Mouse (Mus musculus): Measurements from ENCODE around the gene B4galnt2. TPM values are rescaled to one million over a fixed set of nuclear protein-coding genes. Genes with fewer than 3 reads are reported as not detected.

B4galnt2 gene
- polyA plus RNA-seq, 1 experiment from 2014 or later = 0.11 TPM

- 19% methylated on average over 7 of the region's 7 CpGs for WGBS
- Histone ChIP-seq H3K27ac (replicated peaks) (no peak overlapping the region), H3K4me1 (no peaks in the 10 kb centered on the region)
These were observed 38.4 kb downstream of the B4galnt2 start for GRCm38 (mm10) chr11:95876296-95876695.

GRCm38 (mm10) chr11:95875804-95876203 is 38.9 kb downstream of the B4galnt2 start:
- DNase-seq (ENCODE audit: low spot score) = no peak
- 26% methylated on average over 9 of the region's 9 CpGs for WGBS
- no peaks in the 10 kb centered on the region for H3K9me3 ChIP-seq (replicated peaks)
- 0 out of 2 replicates have a peak overlapping the region, but pooled peaks have one; percentile 11 for H3K4me3 ChIP-seq
- no peak overlapping the region for H3K27ac ChIP-seq (replicated peaks)
- no peaks in the 10 kb centered on the region for H3K36me3 ChIP-seq
- H3K4me1 ChIP-seq = no peaks in the 10 kb centered on the region
- no peaks in the 10 kb centered on the region for H3K27me3 ChIP-seq (ENCODE audit: low read depth, poor library complexity, severe bottlenecking)

More at GRCm38 (mm10) chr11:95876296-95876695, 38.4 kb downstream of the B4galnt2 start:
- no peaks in the 10 kb centered on the region for H3K36me3 ChIP-seq
- H3K27me3 ChIP-seq (ENCODE audit: low read depth, poor library complexity, severe bottlenecking) = peaks cover 2% of the 10 kb centered on the region
- H3K9me3 ChIP-seq (replicated peaks) = no peaks in the 10 kb centered on the region
- DNase-seq (ENCODE audit: low spot score) = peak; percentile 67
- 0 out of 2 replicates have a peak overlapping the region, but pooled peaks have one; percentile 11 for H3K4me3 ChIP-seq

DNA sequence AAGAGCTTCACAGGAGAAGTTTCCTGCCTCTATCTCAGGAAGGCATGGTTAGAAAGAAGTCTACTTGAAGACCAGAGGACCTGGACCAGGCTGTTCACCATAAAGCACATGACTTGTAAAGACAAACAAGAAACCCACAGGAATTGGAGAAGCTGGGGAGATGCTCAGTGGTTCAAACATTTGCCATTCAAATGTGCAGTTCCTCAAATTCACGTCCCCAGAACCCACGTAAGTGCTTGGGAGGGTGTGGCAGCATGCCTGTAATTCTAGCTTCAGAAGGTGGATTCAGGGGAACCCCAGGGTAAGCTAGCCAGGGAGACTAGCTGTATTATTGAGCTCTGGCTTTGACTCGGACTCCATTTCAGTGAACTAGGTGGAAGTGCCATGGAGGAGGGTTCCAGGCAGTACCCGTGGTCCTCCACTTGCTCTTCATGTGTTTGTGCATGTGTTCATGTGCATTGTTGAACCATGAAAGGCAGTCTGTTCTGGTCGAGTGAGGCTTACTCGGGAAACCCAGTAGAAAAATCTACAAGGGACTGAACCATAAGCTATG is 44.7 kb downstream of the B4galnt2 start:
- no peak overlapping the region for H3K4me3 ChIP-seq
- no peak overlapping the region for H3K27ac ChIP-seq (replicated peaks)
- WGBS = 81% methylated on average over 6 of the region's 6 CpGs
- no peaks in the 10 kb centered on the region for H3K9me3 ChIP-seq (replicated peaks)
- no peak for DNase-seq (ENCODE audit: low spot score)
- no peaks in the 10 kb centered on the region for H3K27me3 ChIP-seq (ENCODE audit: low read depth, poor library complexity, severe bottlenecking)
- H3K4me1 ChIP-seq = no peaks in the 10 kb centered on the region
- H3K36me3 ChIP-seq = no peaks in the 10 kb centered on the region

- DNase-seq (ENCODE audit: low spot score) = no peak
- no peaks in the 10 kb centered on the region for H3K9me3 ChIP-seq (replicated peaks)
- H3K4me3 ChIP-seq = no peak overlapping the region
- no peak overlapping the region for H3K27ac ChIP-seq (replicated peaks)
- H3K4me1 ChIP-seq = no peaks in the 10 kb centered on the region
- 79% methylated on average over 4 of the region's 4 CpGs for WGBS
- H3K36me3 ChIP-seq = no peaks in the 10 kb centered on the region
- H3K27me3 ChIP-seq (ENCODE audit: low read depth, poor library complexity, severe bottlenecking) = no peaks in the 10 kb centered on the region
These were observed 45.2 kb downstream of the B4galnt2 start for GRCm38 (mm10) chr11:95869442-95869841.

DNA sequence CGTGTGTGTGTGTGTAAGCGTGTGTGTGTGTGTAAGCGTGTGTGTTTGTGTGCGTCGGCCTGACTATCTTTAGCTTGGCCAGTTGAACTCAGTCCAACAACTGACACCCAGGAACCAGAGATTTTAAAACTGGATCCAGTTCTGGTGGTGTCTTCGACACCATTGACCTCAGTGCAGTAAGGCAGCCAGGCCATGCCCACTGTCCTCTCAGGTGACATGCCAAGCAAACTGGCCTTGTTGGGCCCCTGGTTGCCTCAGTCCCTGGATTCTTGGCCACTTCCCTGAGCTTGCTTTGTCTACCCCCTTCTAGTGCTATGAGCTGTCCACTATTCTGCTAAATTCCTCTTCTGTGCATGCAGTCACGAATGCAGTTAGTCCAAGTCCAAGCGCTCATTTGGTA is 53.3 kb downstream of the B4galnt2 start:
- no peaks in the 10 kb centered on the region for H3K36me3 ChIP-seq
- H3K4me3 ChIP-seq = no peak overlapping the region
- no peaks in the 10 kb centered on the region for H3K9me3 ChIP-seq (replicated peaks)
- no peak for DNase-seq (ENCODE audit: low spot score)
- H3K27ac ChIP-seq (replicated peaks) = no peak overlapping the region
- no peaks in the 10 kb centered on the region for H3K27me3 ChIP-seq (ENCODE audit: low read depth, poor library complexity, severe bottlenecking)
- H3K4me1 ChIP-seq = peaks cover 22% of the 10 kb centered on the region
- WGBS = 97% methylated on average over 8 of the region's 8 CpGs

DNA sequence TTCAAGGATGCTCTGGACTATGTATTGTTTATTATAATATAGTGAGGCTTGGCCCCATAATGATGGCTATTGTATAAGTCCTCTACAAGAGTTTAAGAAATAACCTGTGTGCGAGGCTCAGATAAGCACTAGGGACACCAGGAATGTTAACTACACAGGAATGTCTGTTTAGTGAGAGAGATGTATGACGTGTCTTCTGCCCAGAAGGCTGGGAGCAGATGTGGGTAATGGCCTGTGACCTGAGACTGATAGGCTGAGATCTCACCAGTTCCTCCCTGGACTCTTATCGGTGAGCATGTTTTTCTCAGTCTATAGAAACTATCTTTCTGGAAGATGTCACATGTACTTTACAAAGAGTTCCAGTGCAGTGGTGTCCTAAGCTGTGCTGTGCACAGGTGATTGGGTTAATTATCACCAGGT is 54.6 kb downstream of the B4galnt2 start:
- WGBS = 48% methylated on average over 3 of the region's 3 CpGs

DNA sequence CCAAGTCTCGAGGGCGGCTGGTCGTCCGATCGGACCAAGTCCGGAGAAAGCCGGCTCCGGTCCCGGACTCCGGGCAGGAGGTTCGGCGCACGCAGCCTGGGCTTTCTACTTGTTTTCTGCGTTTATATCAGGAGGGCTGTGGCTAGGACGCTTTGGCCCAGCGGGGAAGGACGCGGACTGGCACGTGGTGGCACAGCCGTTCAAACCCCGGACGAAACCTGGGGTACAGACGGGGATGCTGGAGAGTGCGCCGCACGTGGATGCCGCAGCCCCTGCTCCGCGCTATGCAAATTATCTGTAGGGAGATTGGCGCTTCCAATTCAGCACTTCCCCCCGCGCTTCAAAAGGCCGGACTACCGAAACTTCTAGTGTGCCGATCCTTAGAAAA is 55.2 kb downstream of the B4galnt2 start:
- Histone ChIP-seq H3K27ac (replicated peaks) (peak overlapping the region; percentile 87), H3K4me1 (peaks cover 22% of the 10 kb centered on the region), H3K4me3 (peak overlapping the region; percentile 70), H3K9me3 (replicated peaks) (peaks cover under 1% of the 10 kb centered on the region; the same call in 1 of the 2 replicates), H3K27me3 (ENCODE audit: low read depth, poor library complexity, severe bottlenecking) (no peaks in the 10 kb centered on the region), H3K36me3 (no peaks in the 10 kb centered on the region)
- WGBS = under 1% methylated on average over 35 of the region's 35 CpGs
- DNase-seq (ENCODE audit: low spot score) = peak; percentile 81

More for the DNA sequence above, 54.6 kb downstream of the B4galnt2 start:
- H3K4me1 ChIP-seq = peaks cover 22% of the 10 kb centered on the region
- no peaks in the 10 kb centered on the region for H3K36me3 ChIP-seq
- H3K27me3 ChIP-seq (ENCODE audit: low read depth, poor library complexity, severe bottlenecking) = no peaks in the 10 kb centered on the region
- H3K27ac ChIP-seq (replicated peaks) = peak overlapping the region; percentile 87
- no peak for DNase-seq (ENCODE audit: low spot score)
- peak overlapping the region; percentile 70 for H3K4me3 ChIP-seq
- no peaks in the 10 kb centered on the region for H3K9me3 ChIP-seq (replicated peaks)

GRCm38 (mm10) chr11:95858528-95859467 is 55.9 kb downstream of the B4galnt2 start:
- H3K4me1 ChIP-seq = peaks cover 22% of the 10 kb centered on the region
- H3K27ac ChIP-seq (replicated peaks) = peak overlapping the region; percentile 87
- H3K4me3 ChIP-seq = peak overlapping the region; percentile 70
- DNase-seq (ENCODE audit: low spot score) = peak; percentile 97
- H3K9me3 ChIP-seq (replicated peaks) = peaks cover 7% of the 10 kb centered on the region; the same call in 1 of the 2 replicates
- WGBS = under 1% methylated on average over 58 of the region's 58 CpGs
- H3K36me3 ChIP-seq = no peaks in the 10 kb centered on the region
- H3K27me3 ChIP-seq (ENCODE audit: low read depth, poor library complexity, severe bottlenecking) = no peaks in the 10 kb centered on the region

- Histone ChIP-seq H3K4me1 (peaks cover 22% of the 10 kb centered on the region), H3K9me3 (replicated peaks) (peaks cover 8% of the 10 kb centered on the region; the same call in 1 of the 2 replicates), H3K27me3 (ENCODE audit: low read depth, poor library complexity, severe bottlenecking) (no peaks in the 10 kb centered on the region), H3K36me3 (no peaks in the 10 kb centered on the region), H3K27ac (replicated peaks) (peak overlapping the region; percentile 87), H3K4me3 (peak overlapping the region; percentile 70)
- WGBS = 24% methylated on average over 21 of the region's 21 CpGs
- no peak for DNase-seq (ENCODE audit: low spot score)
These were observed 56.8 kb downstream of the B4galnt2 start for GRCm38 (mm10) chr11:95857716-95858527.

GRCm38 (mm10) chr11:95857306-95857705 is 57.4 kb downstream of the B4galnt2 start:
- H3K36me3 ChIP-seq = no peaks in the 10 kb centered on the region
- H3K4me1 ChIP-seq = peaks cover 22% of the 10 kb centered on the region
- WGBS = 80% methylated on average over 4 of the region's 4 CpGs
- H3K27ac ChIP-seq (replicated peaks) = no peak overlapping the region
- H3K27me3 ChIP-seq (ENCODE audit: low read depth, poor library complexity, severe bottlenecking) = no peaks in the 10 kb centered on the region
- H3K4me3 ChIP-seq = peak overlapping the region; percentile 70; the same call in 1 of the 2 replicates
- no peak for DNase-seq (ENCODE audit: low spot score)
- peaks cover 8% of the 10 kb centered on the region; the same call in 1 of the 2 replicates for H3K9me3 ChIP-seq (replicated peaks)

- Histone ChIP-seq H3K4me1 (peaks cover 10% of the 10 kb centered on the region), H3K27me3 (ENCODE audit: low read depth, poor library complexity, severe bottlenecking) (no peaks in the 10 kb centered on the region), H3K9me3 (replicated peaks) (peaks cover 8% of the 10 kb centered on the region; the same call in 1 of the 2 replicates), H3K4me3 (no peak overlapping the region), H3K36me3 (no peaks in the 10 kb centered on the region), H3K27ac (replicated peaks) (no peak overlapping the region)
- 67% methylated on average over 5 of the region's 5 CpGs for WGBS
- DNase-seq (ENCODE audit: low spot score) = no peak
These were observed 61.0 kb downstream of the B4galnt2 start for GRCm38 (mm10) chr11:95853684-95854083.

GRCm38 (mm10) chr11:95850898-95851297 is 63.8 kb downstream of the B4galnt2 start:
- Histone ChIP-seq H3K36me3 (no peaks in the 10 kb centered on the region), H3K27me3 (ENCODE audit: low read depth, poor library complexity, severe bottlenecking) (no peaks in the 10 kb centered on the region), H3K4me3 (no peak overlapping the region), H3K27ac (replicated peaks) (no peak overlapping the region), H3K4me1 (no peaks in the 10 kb centered on the region), H3K9me3 (replicated peaks) (peaks cover 8% of the 10 kb centered on the region; the same call in 1 of the 2 replicates)
- WGBS = 82% methylated on average over 2 of the region's 2 CpGs
- DNase-seq (ENCODE audit: low spot score) = no peak

Data from midbrain, embryonic 10.5 days (tissue).